Mouse (Mus musculus): ENCODE results near the gene Uhrf2. TPM values are rescaled to one million over a fixed set of nuclear protein-coding genes. Genes with fewer than 3 reads are reported as not detected.

Uhrf2 gene
- polyA plus RNA-seq, 1 experiment from 2014 or later: 69.9 TPM

- H3K4me1 ChIP-seq (replicated peaks; ENCODE audit: control insufficient read depth, insufficient read depth, low read length): no peaks in the 10 kb centered on the region
- WGBS: 84% methylated on average over 12 of the region's 12 CpGs
- no peaks in the 10 kb centered on the region for H3K27me3 ChIP-seq (replicated peaks; ENCODE audit: control insufficient read depth, insufficient read depth, low read length)
- H3K27ac ChIP-seq (ENCODE audit: low read depth): no peak overlapping the region
- DNase-seq (ENCODE audit: low spot score) (no peak), ATAC-seq (replicated peaks; ENCODE audit: low FRiP score, low TSS enrichment, low read depth) (no peak)
- no peak overlapping the region for H3K9ac ChIP-seq (ENCODE audit: low read length)
- no peaks in the 10 kb centered on the region for H3K9me3 ChIP-seq (ENCODE audit: control insufficient read depth, low read length)
- H3K4me3 ChIP-seq (ENCODE audit: low read depth, low read length): no peak overlapping the region
- no peak overlapping the region for H3K4me2 ChIP-seq (ENCODE audit: low read length)
- peaks cover 96% of the 10 kb centered on the region for H3K36me3 ChIP-seq (ENCODE audit: control insufficient read depth, insufficient read depth, low read length)
These were observed 61.5 kb downstream of the Uhrf2 start for GRCm38 (mm10) chr19:30091644-30092295.

- ATAC-seq (replicated peaks; ENCODE audit: low FRiP score, low TSS enrichment, low read depth): no peak
- H3K4me1 ChIP-seq (replicated peaks; ENCODE audit: control insufficient read depth, insufficient read depth, low read length): no peaks in the 10 kb centered on the region
- H3K4me2 ChIP-seq (ENCODE audit: low read length): no peak overlapping the region
- H3K4me3 ChIP-seq (ENCODE audit: low read depth, low read length): no peak overlapping the region
- no peak overlapping the region for H3K27ac ChIP-seq (ENCODE audit: low read depth)
- no peak for DNase-seq (ENCODE audit: low spot score)
- H3K36me3 ChIP-seq (ENCODE audit: control insufficient read depth, insufficient read depth, low read length): peaks cover 73% of the 10 kb centered on the region
- peaks cover 15% of the 10 kb centered on the region; the same call in 1 of the 2 replicates for H3K9me3 ChIP-seq (ENCODE audit: control insufficient read depth, low read length)
- no peaks in the 10 kb centered on the region for H3K27me3 ChIP-seq (replicated peaks; ENCODE audit: control insufficient read depth, insufficient read depth, low read length)
- no peak overlapping the region for H3K9ac ChIP-seq (ENCODE audit: low read length)
- 82% methylated on average over 3 of the region's 3 CpGs for WGBS
These were observed 65.9 kb downstream of the Uhrf2 start for GRCm38 (mm10) chr19:30096186-30096585.

- H3K27ac ChIP-seq (ENCODE audit: low read depth): no peak overlapping the region
- no peaks in the 10 kb centered on the region for H3K27me3 ChIP-seq (replicated peaks; ENCODE audit: control insufficient read depth, insufficient read depth, low read length)
- DNase-seq (ENCODE audit: low spot score) (no peak), ATAC-seq (replicated peaks; ENCODE audit: low FRiP score, low TSS enrichment, low read depth) (no peak)
- peaks cover 65% of the 10 kb centered on the region for H3K36me3 ChIP-seq (ENCODE audit: control insufficient read depth, insufficient read depth, low read length)
- H3K4me2 ChIP-seq (ENCODE audit: low read length): no peak overlapping the region
- no peak overlapping the region for H3K4me3 ChIP-seq (ENCODE audit: low read depth, low read length)
- WGBS: 89% methylated on average over 4 of the region's 4 CpGs
- peaks cover 15% of the 10 kb centered on the region; the same call in 1 of the 2 replicates for H3K9me3 ChIP-seq (ENCODE audit: control insufficient read depth, low read length)
- no peaks in the 10 kb centered on the region for H3K4me1 ChIP-seq (replicated peaks; ENCODE audit: control insufficient read depth, insufficient read depth, low read length)
- H3K9ac ChIP-seq (ENCODE audit: low read length): no peak overlapping the region
These were observed 66.7 kb downstream of the Uhrf2 start for GRCm38 (mm10) chr19:30097039-30097438.

- Histone ChIP-seq H3K9me3 (ENCODE audit: control insufficient read depth, low read length) (peaks cover 15% of the 10 kb centered on the region; the same call in 1 of the 2 replicates), H3K27me3 (replicated peaks; ENCODE audit: control insufficient read depth, insufficient read depth, low read length) (no peaks in the 10 kb centered on the region), H3K36me3 (ENCODE audit: control insufficient read depth, insufficient read depth, low read length) (peaks cover 29% of the 10 kb centered on the region), H3K27ac (ENCODE audit: low read depth) (no peak overlapping the region), H3K4me1 (replicated peaks; ENCODE audit: control insufficient read depth, insufficient read depth, low read length) (no peaks in the 10 kb centered on the region), H3K9ac (ENCODE audit: low read length) (no peak overlapping the region), H3K4me2 (ENCODE audit: low read length) (no peak overlapping the region), H3K4me3 (ENCODE audit: low read depth, low read length) (no peak overlapping the region)
- WGBS: 93% methylated on average over 12 of the region's 12 CpGs
- no peak for ATAC-seq (replicated peaks; ENCODE audit: low FRiP score, low TSS enrichment, low read depth)
- DNase-seq (ENCODE audit: low spot score): no peak
These were observed 70.3 kb downstream of the Uhrf2 start for GRCm38 (mm10) chr19:30100571-30100970.

- Histone ChIP-seq H3K9me3 (ENCODE audit: control insufficient read depth, low read length) (peaks cover 15% of the 10 kb centered on the region; the same call in 1 of the 2 replicates), H3K36me3 (ENCODE audit: control insufficient read depth, insufficient read depth, low read length) (peaks cover 9% of the 10 kb centered on the region), H3K4me3 (ENCODE audit: low read depth, low read length) (no peak overlapping the region), H3K4me1 (replicated peaks; ENCODE audit: control insufficient read depth, insufficient read depth, low read length) (no peaks in the 10 kb centered on the region), H3K27ac (ENCODE audit: low read depth) (no peak overlapping the region), H3K9ac (ENCODE audit: low read length) (no peak overlapping the region), H3K4me2 (ENCODE audit: low read length) (no peak overlapping the region), H3K27me3 (replicated peaks; ENCODE audit: control insufficient read depth, insufficient read depth, low read length) (no peaks in the 10 kb centered on the region)
- ATAC-seq (replicated peaks; ENCODE audit: low FRiP score, low TSS enrichment, low read depth) (no peak), DNase-seq (ENCODE audit: low spot score) (no peak)
- WGBS: 87% methylated on average over 6 of the region's 6 CpGs
These were observed 72.3 kb downstream of the Uhrf2 start for GRCm38 (mm10) chr19:30102620-30103019.

GRCm38 (mm10) chr19:30105045-30105842 is 74.9 kb downstream of the Uhrf2 start:
- Histone ChIP-seq H3K27ac (ENCODE audit: low read depth) (no peak overlapping the region), H3K4me2 (ENCODE audit: low read length) (no peak overlapping the region), H3K4me3 (ENCODE audit: low read depth, low read length) (no peak overlapping the region), H3K27me3 (replicated peaks; ENCODE audit: control insufficient read depth, insufficient read depth, low read length) (no peaks in the 10 kb centered on the region), H3K36me3 (ENCODE audit: control insufficient read depth, insufficient read depth, low read length) (no peaks in the 10 kb centered on the region), H3K4me1 (replicated peaks; ENCODE audit: control insufficient read depth, insufficient read depth, low read length) (no peaks in the 10 kb centered on the region), H3K9ac (ENCODE audit: low read length) (no peak overlapping the region), H3K9me3 (ENCODE audit: control insufficient read depth, low read length) (0 out of 2 replicates have a peak, but pooled peaks cover 4% of the 10 kb centered on the region)
- ATAC-seq (replicated peaks; ENCODE audit: low FRiP score, low TSS enrichment, low read depth): no peak
- no peak for DNase-seq (ENCODE audit: low spot score)
- WGBS: 88% methylated on average over 6 of the region's 6 CpGs

- 79% methylated on average over 10 of the region's 10 CpGs for WGBS
- Histone ChIP-seq H3K36me3 (ENCODE audit: control insufficient read depth, insufficient read depth, low read length) (no peaks in the 10 kb centered on the region), H3K4me2 (ENCODE audit: low read length) (no peak overlapping the region), H3K9me3 (ENCODE audit: control insufficient read depth, low read length) (no peaks in the 10 kb centered on the region), H3K27me3 (replicated peaks; ENCODE audit: control insufficient read depth, insufficient read depth, low read length) (no peaks in the 10 kb centered on the region), H3K27ac (ENCODE audit: low read depth) (no peak overlapping the region), H3K4me3 (ENCODE audit: low read depth, low read length) (no peak overlapping the region), H3K9ac (ENCODE audit: low read length) (no peak overlapping the region), H3K4me1 (replicated peaks; ENCODE audit: control insufficient read depth, insufficient read depth, low read length) (no peaks in the 10 kb centered on the region)
- DNase-seq (ENCODE audit: low spot score): no peak
- no peak for ATAC-seq (replicated peaks; ENCODE audit: low FRiP score, low TSS enrichment, low read depth)
These were observed 77.0 kb downstream of the Uhrf2 start for GRCm38 (mm10) chr19:30107221-30107845.

- no peaks in the 10 kb centered on the region for H3K27me3 ChIP-seq (replicated peaks; ENCODE audit: control insufficient read depth, insufficient read depth, low read length)
- no peak for ATAC-seq (replicated peaks; ENCODE audit: low FRiP score, low TSS enrichment, low read depth)
- H3K27ac ChIP-seq (ENCODE audit: low read depth): no peak overlapping the region
- H3K36me3 ChIP-seq (ENCODE audit: control insufficient read depth, insufficient read depth, low read length): no peaks in the 10 kb centered on the region
- no peak overlapping the region for H3K4me2 ChIP-seq (ENCODE audit: low read length)
- H3K4me1 ChIP-seq (replicated peaks; ENCODE audit: control insufficient read depth, insufficient read depth, low read length): no peaks in the 10 kb centered on the region
- H3K4me3 ChIP-seq (ENCODE audit: low read depth, low read length): no peak overlapping the region
- H3K9me3 ChIP-seq (ENCODE audit: control insufficient read depth, low read length): no peaks in the 10 kb centered on the region
- no peak for DNase-seq (ENCODE audit: low spot score)
- H3K9ac ChIP-seq (ENCODE audit: low read length): no peak overlapping the region
These were observed 78.3 kb downstream of the Uhrf2 start for GRCm38 (mm10) chr19:30108616-30109015.
